Mouse (Mus musculus) urinary bladder, postnatal 4 days (tissue): ENCODE results near the gene Ror1.

Experiments
- DNase-seq, 2 experiments: peaks; one replicate each; pipeline ENCODE4 v3.0.0; 2021 to 2022; ENCODE audit warnings: low spot score in 2 of 2

Ror1 gene

GRCm38 (mm10) chr4:100311775-100312537, 216.4 kb downstream of the Ror1 start:
- DNase-seq, result no peak

GRCm38 (mm10) chr4:100315066-100315465, 219.5 kb downstream of the Ror1 start:
- DNase-seq, result no peak

GRCm38 (mm10) chr4:100321758-100322157, 226.2 kb downstream of the Ror1 start:
- peak in 1 of 2 experiments; percentile 25 for DNase-seq

- DNase-seq, result no peak
These were observed 229.3 kb downstream of the Ror1 start for GRCm38 (mm10) chr4:100324719-100325515.

GRCm38 (mm10) chr4:100328361-100328970, 232.9 kb downstream of the Ror1 start:
- DNase-seq, result no peak

GRCm38 (mm10) chr4:100335168-100335567, 239.6 kb downstream of the Ror1 start:
- no peak for DNase-seq

- no peak for DNase-seq
These were observed 252.2 kb downstream of the Ror1 start for GRCm38 (mm10) chr4:100347791-100348190.

- no peak for DNase-seq
These were observed 254.7 kb downstream of the Ror1 start for GRCm38 (mm10) chr4:100350106-100350795.

- DNase-seq, result no peak
These were observed 256.3 kb downstream of the Ror1 start for GRCm38 (mm10) chr4:100351797-100352290.

GRCm38 (mm10) chr4:100355566-100355965, 260.0 kb downstream of the Ror1 start:
- DNase-seq, result no peak

- DNase-seq, result no peak
These were observed 262.4 kb downstream of the Ror1 start for GRCm38 (mm10) chr4:100357881-100358589.

- no peak for DNase-seq
These were observed 268.1 kb downstream of the Ror1 start for GRCm38 (mm10) chr4:100363666-100364065.

- no peak for DNase-seq
These were observed 273.1 kb downstream of the Ror1 start for GRCm38 (mm10) chr4:100368691-100369090.

- no peak for DNase-seq
These were observed 274.1 kb downstream of the Ror1 start for GRCm38 (mm10) chr4:100369541-100370174.

GRCm38 (mm10) chr4:100372806-100373205, 277.2 kb downstream of the Ror1 start:
- no peak for DNase-seq

GRCm38 (mm10) chr4:100373780-100374179, 278.2 kb downstream of the Ror1 start:
- DNase-seq, result no peak

GRCm38 (mm10) chr4:100375286-100375685, 279.7 kb downstream of the Ror1 start:
- no peak for DNase-seq

GRCm38 (mm10) chr4:100376163-100376562, 280.6 kb downstream of the Ror1 start:
- no peak for DNase-seq

GRCm38 (mm10) chr4:100377231-100377630, 281.6 kb downstream of the Ror1 start:
- DNase-seq, result no peak

- DNase-seq, result no peak
These were observed 282.4 kb downstream of the Ror1 start for GRCm38 (mm10) chr4:100377996-100378395.

GRCm38 (mm10) chr4:100381760-100382159, 286.2 kb downstream of the Ror1 start:
- no peak for DNase-seq
